Mouse (Mus musculus) kidney, adult 2 months (tissue): ENCODE results near the gene Nlgn2.

Experiments
- CTCF ChIP-seq: fragments of 200-500 bp; conservative IDR thresholded peaks from 2 replicates; pipeline ENCODE4 v1.5.1; 2011; ENCODE audit warnings: low read depth, mild to moderate bottlenecking, control low read depth, low read length, moderate library complexity, mixed read lengths; ENCODE audit not compliant: insufficient read depth, insufficient read length
- POLR2A ChIP-seq: fragments of 200-500 bp; IDR thresholded peaks from one replicate; pipeline ENCODE4 v1.6.1; 2011; ENCODE audit warnings: low read depth, low read length, control low read depth

DNA sequence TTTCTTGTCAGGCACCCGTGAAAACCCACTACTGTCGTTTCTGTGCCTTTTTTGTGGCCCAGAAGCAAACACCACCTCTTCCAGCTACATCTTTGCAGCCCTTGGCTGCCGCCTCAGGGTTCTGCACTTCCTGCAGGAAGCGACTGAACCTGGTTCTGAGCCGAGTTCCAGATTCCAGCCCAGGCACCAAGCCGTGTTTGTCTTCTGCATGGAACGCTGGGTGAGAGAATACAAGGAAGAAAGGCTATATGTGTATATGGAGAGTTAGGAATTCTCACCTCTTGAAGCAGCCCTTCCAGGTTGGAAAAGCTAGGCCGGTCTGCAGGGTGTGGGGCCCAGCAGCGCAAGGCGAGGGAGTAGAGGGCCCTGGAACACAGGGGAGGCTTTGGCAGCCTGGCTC is 17.1 kb upstream of the Nlgn2 start:
- no peak for TF ChIP-seq CTCF
- no peak for TF ChIP-seq POLR2A
